Mouse (Mus musculus) G1E (cell line): ENCODE measurements around the gene Fam227a. TPM values are rescaled to one million over a fixed set of nuclear protein-coding genes. Genes with fewer than 3 reads are reported as not detected.

ENCODE experiments used
- ATAC-seq: 2 replicates; pipeline ENCODE4 v1.8.0; 2016; ENCODE audit warnings: mild to moderate bottlenecking; ENCODE audit not compliant: insufficient number of reproducible peaks, poor library complexity, low FRiP score, severe bottlenecking; ENCODE audit errors: extremely low read depth
- DNase-seq: peaks from one replicate; pipeline ENCODE4 v3.0.0; 2012; ENCODE audit warnings: low spot score
- H3K27me3 ChIP-seq: 2 replicates; pipeline ENCODE4 v1.6.1; 2012; ENCODE audit warnings: mild to moderate bottlenecking, low read length, inconsistent platforms; ENCODE audit not compliant: insufficient read depth
- H3K36me3 ChIP-seq: replicated peaks from 2 replicates; pipeline ENCODE3; 2012; ENCODE audit warnings: mild to moderate bottlenecking, inconsistent platforms
- H3K4me1 ChIP-seq: 2 replicates; pipeline ENCODE4 v1.6.1; 2012; ENCODE audit warnings: low read depth, low read length, inconsistent platforms, mixed read lengths; ENCODE audit not compliant: insufficient read depth
- H3K4me3 ChIP-seq: 2 replicates; pipeline ENCODE4 v1.5.1; 2012; ENCODE audit warnings: low read depth, mild to moderate bottlenecking, inconsistent platforms, low read length, moderate library complexity, mixed read lengths
- H3K9me3 ChIP-seq: replicated peaks from 2 replicates; pipeline ENCODE4 v1.6.1; 2012; ENCODE audit warnings: inconsistent platforms
- CTCF ChIP-seq: IDR thresholded peaks from 2 replicates; pipeline ENCODE4 v1.5.1; 2012; ENCODE audit warnings: low read depth, low read length, inconsistent platforms, mixed read lengths
- GATA1 ChIP-seq: IDR thresholded peaks from 2 replicates; pipeline ENCODE4 v1.6.1; 2012; ENCODE audit warnings: borderline replicate concordance, low read length, inconsistent platforms, mixed read lengths
- GATA2 ChIP-seq: IDR thresholded peaks from 2 replicates; pipeline ENCODE4 v1.6.1; 2012; ENCODE audit warnings: low read depth, low read length, inconsistent platforms, borderline replicate concordance
- POLR2AphosphoS5 ChIP-seq: IDR thresholded peaks from 2 replicates; pipeline ENCODE4 v1.6.1; 2012; ENCODE audit warnings: low read depth, low read length, inconsistent platforms; ENCODE audit not compliant: insufficient replicate concordance
- TAL1 ChIP-seq: conservative IDR thresholded peaks from 2 replicates; pipeline ENCODE4 v1.6.1; 2012; ENCODE audit warnings: low read depth, low read length, inconsistent platforms, mixed read lengths
- polyA plus RNA-seq: library from polyadenylated mRNA; stranded (reverse); fragments of >175 nt; gene quantifications from 2 replicates; pipeline ENCODE4 v1.2.3, GENCODE M21; 2012
- total RNA-seq, 2 experiments: library from RNA; stranded (forward) in 1 of 2; stranded (reverse) in 1 of 2; fragments of 200-1000 nt in 1 of 2; fragments of >200 nt in 1 of 2; fragmentation: Nextera tagmentation in 1 of 2; gene quantifications; 2 replicates each; pipeline ENCODE4 v1.2.3; 2014 to 2017

The Fam227a gene
- total and polyA plus RNA-seq, 3 experiments = 0.11 to 2.1 (median 0.90) TPM

- H3K36me3 ChIP-seq = no peaks in the 10 kb centered on the region
- no peak overlapping the region for H3K4me3 ChIP-seq
- H3K9me3 ChIP-seq = no peaks in the 10 kb centered on the region
- H3K27me3 ChIP-seq = peaks cover 3% of the 10 kb centered on the region; the same call in 1 of the 2 replicates
- no peaks in the 10 kb centered on the region for H3K4me1 ChIP-seq
- DNase-seq (no peak), ATAC-seq (no peak)
- TF ChIP-seq CTCF (no peak), GATA2 (no peak), POLR2AphosphoS5 (no peak), TAL1 (no peak), GATA1 (no peak)
Observed at GRCm38 (mm10) chr15:79577671-79578426, 80.9 kb downstream of the Fam227a start.

GRCm38 (mm10) chr15:79576947-79577346 lies 81.8 kb downstream of the Fam227a start:
- Histone ChIP-seq H3K36me3 (no peaks in the 10 kb centered on the region), H3K4me3 (no peak overlapping the region)

GRCm38 (mm10) chr15:79575543-79576222 lies 83.1 kb downstream of the Fam227a start:
- no peaks in the 10 kb centered on the region for H3K36me3 ChIP-seq

More at GRCm38 (mm10) chr15:79576947-79577346, 81.8 kb downstream of the Fam227a start:
- DNase-seq (no peak), ATAC-seq (no peak)
- H3K9me3 ChIP-seq = no peaks in the 10 kb centered on the region
- peaks cover 3% of the 10 kb centered on the region for H3K27me3 ChIP-seq
- H3K4me1 ChIP-seq = no peaks in the 10 kb centered on the region
- no peak for TF ChIP-seq GATA2
- no peak for TF ChIP-seq POLR2AphosphoS5
- no peak for TF ChIP-seq CTCF
- no peak for TF ChIP-seq GATA1
- TF ChIP-seq TAL1 = no peak

GRCm38 (mm10) chr15:79562417-79562816 lies 96.3 kb downstream of the Fam227a start:
- Histone ChIP-seq H3K4me3 (no peak overlapping the region), H3K4me1 (no peaks in the 10 kb centered on the region), H3K27me3 (peaks cover 31% of the 10 kb centered on the region), H3K36me3 (no peaks in the 10 kb centered on the region), H3K9me3 (no peaks in the 10 kb centered on the region)
- no peak for ATAC-seq
- no peak for DNase-seq
- no peak for TF ChIP-seq CTCF
- no peak for TF ChIP-seq TAL1
- TF ChIP-seq GATA1 = no peak
- TF ChIP-seq GATA2 = no peak
- TF ChIP-seq POLR2AphosphoS5 = no peak

More at GRCm38 (mm10) chr15:79575543-79576222, 83.1 kb downstream of the Fam227a start:
- no peak overlapping the region for H3K4me3 ChIP-seq
- no peak for DNase-seq
- H3K27me3 ChIP-seq = peaks cover 3% of the 10 kb centered on the region
- ATAC-seq = no peak
- no peaks in the 10 kb centered on the region for H3K4me1 ChIP-seq
- H3K9me3 ChIP-seq = no peaks in the 10 kb centered on the region
- TF ChIP-seq TAL1 = no peak
- no peak for TF ChIP-seq POLR2AphosphoS5
- TF ChIP-seq GATA2 = no peak
- no peak for TF ChIP-seq CTCF
- no peak for TF ChIP-seq GATA1

GRCm38 (mm10) chr15:79559649-79560048 lies 99.1 kb downstream of the Fam227a start:
- DNase-seq = no peak
- H3K36me3 ChIP-seq = no peaks in the 10 kb centered on the region
- H3K27me3 ChIP-seq = peaks cover 35% of the 10 kb centered on the region
- TF ChIP-seq TAL1 (no peak), POLR2AphosphoS5 (no peak), CTCF (no peak), GATA2 (no peak), GATA1 (no peak)
- no peaks in the 10 kb centered on the region for H3K9me3 ChIP-seq
- H3K4me3 ChIP-seq = no peak overlapping the region
- ATAC-seq = no peak
- H3K4me1 ChIP-seq = no peaks in the 10 kb centered on the region

Other genes starting within 250 kb of the Fam227a start
- not detected in 2 replicates for gene Csnk1e, start 203.4 kb downstream of the Fam227a start, total RNA-seq (2014; fragmentation: Nextera tagmentation)
- 0.35 and 0.44 TPM in 2 replicates for gene Csnk1e, start 203.4 kb downstream of the Fam227a start, total RNA-seq (2017)
- not detected in 2 replicates for gene Csnk1e, start 203.4 kb downstream of the Fam227a start, polyA plus RNA-seq
- gene Kcnj4, start 153.7 kb downstream of the Fam227a start, total RNA-seq (2014; fragmentation: Nextera tagmentation) = not detected in 2 replicates
- gene Kcnj4, start 153.7 kb downstream of the Fam227a start, total RNA-seq (2017) = 0.05 TPM in 1 of 2 replicates, not detected in the other
- gene Kcnj4, start 153.7 kb downstream of the Fam227a start, polyA plus RNA-seq = not detected in 2 replicates
- not detected in 2 replicates for gene Kdelr3, start 142.5 kb downstream of the Fam227a start, total RNA-seq (2014; fragmentation: Nextera tagmentation)
- 0.05 TPM in 1 of 2 replicates, not detected in the other for gene Kdelr3, start 142.5 kb downstream of the Fam227a start, total RNA-seq (2017)
- gene Kdelr3, start 142.5 kb downstream of the Fam227a start, polyA plus RNA-seq = not detected in 2 replicates
- 238 and 294 TPM in 2 replicates for gene Ddx17, start 112.2 kb downstream of the Fam227a start, total RNA-seq (2014; fragmentation: Nextera tagmentation)
- gene Ddx17, start 112.2 kb downstream of the Fam227a start, total RNA-seq (2017) = 191 and 220 TPM in 2 replicates
- gene Ddx17, start 112.2 kb downstream of the Fam227a start, polyA plus RNA-seq = 54.2 and 61.0 TPM in 2 replicates
- gene Dmc1, start 53.8 kb downstream of the Fam227a start, total RNA-seq (2014; fragmentation: Nextera tagmentation) = not detected in 2 replicates
- 0.29 TPM in 1 of 2 replicates, not detected in the other for gene Dmc1, start 53.8 kb downstream of the Fam227a start, total RNA-seq (2017)
- gene Dmc1, start 53.8 kb downstream of the Fam227a start, polyA plus RNA-seq = not detected in 2 replicates
- gene Cby1, start 243 bp upstream of the Fam227a start, total RNA-seq (2014; fragmentation: Nextera tagmentation) = 9.9 and 18.5 TPM in 2 replicates
- 44.7 and 54.5 TPM in 2 replicates for gene Cby1, start 243 bp upstream of the Fam227a start, total RNA-seq (2017)
- gene Cby1, start 243 bp upstream of the Fam227a start, polyA plus RNA-seq = 98.0 and 113 TPM in 2 replicates
- gene Tomm22, start 11.9 kb upstream of the Fam227a start, total RNA-seq (2014; fragmentation: Nextera tagmentation) = 116 and 133 TPM in 2 replicates
- gene Tomm22, start 11.9 kb upstream of the Fam227a start, total RNA-seq (2017) = 144 and 169 TPM in 2 replicates
- 103 and 140 TPM in 2 replicates for gene Tomm22, start 11.9 kb upstream of the Fam227a start, polyA plus RNA-seq
- gene Josd1, start 29.0 kb upstream of the Fam227a start, total RNA-seq (2014; fragmentation: Nextera tagmentation) = 19.1 and 23.3 TPM in 2 replicates
- gene Josd1, start 29.0 kb upstream of the Fam227a start, total RNA-seq (2017) = 21.6 and 21.9 TPM in 2 replicates
- gene Josd1, start 29.0 kb upstream of the Fam227a start, polyA plus RNA-seq = 16.7 and 22.6 TPM in 2 replicates
- gene Gtpbp1, start 31.9 kb upstream of the Fam227a start, total RNA-seq (2014; fragmentation: Nextera tagmentation) = 63.7 and 74.7 TPM in 2 replicates
- gene Gtpbp1, start 31.9 kb upstream of the Fam227a start, total RNA-seq (2017) = 54.8 and 58.6 TPM in 2 replicates
- gene Gtpbp1, start 31.9 kb upstream of the Fam227a start, polyA plus RNA-seq = 108 and 116 TPM in 2 replicates
- gene Sun2, start 83.6 kb upstream of the Fam227a start, total RNA-seq (2014; fragmentation: Nextera tagmentation) = 16.2 and 33.3 TPM in 2 replicates
- gene Sun2, start 83.6 kb upstream of the Fam227a start, total RNA-seq (2017) = 24.2 and 24.4 TPM in 2 replicates
- gene Sun2, start 83.6 kb upstream of the Fam227a start, polyA plus RNA-seq = 30.1 and 32.3 TPM in 2 replicates
- gene Dnal4, start 118.9 kb upstream of the Fam227a start, total RNA-seq (2014; fragmentation: Nextera tagmentation) = 15.2 and 19.5 TPM in 2 replicates
- gene Dnal4, start 118.9 kb upstream of the Fam227a start, total RNA-seq (2017) = 13.1 and 13.9 TPM in 2 replicates
- 25.7 and 29.7 TPM in 2 replicates for gene Dnal4, start 118.9 kb upstream of the Fam227a start, polyA plus RNA-seq
- not detected in 2 replicates for gene Nptxr, start 145.8 kb upstream of the Fam227a start, total RNA-seq (2014; fragmentation: Nextera tagmentation)
- under 0.01 and 0.05 TPM in 2 replicates for gene Nptxr, start 145.8 kb upstream of the Fam227a start, total RNA-seq (2017)
- gene Nptxr, start 145.8 kb upstream of the Fam227a start, polyA plus RNA-seq = 0.01 and 0.03 TPM in 2 replicates
- gene Npcd, start 175.3 kb upstream of the Fam227a start, total RNA-seq (2014; fragmentation: Nextera tagmentation) = not detected in 2 replicates
- not detected in 2 replicates for gene Npcd, start 175.3 kb upstream of the Fam227a start, total RNA-seq (2017)
- not detected in 2 replicates for gene Npcd, start 175.3 kb upstream of the Fam227a start, polyA plus RNA-seq
- gene Cbx6, start 175.7 kb upstream of the Fam227a start, total RNA-seq (2014; fragmentation: Nextera tagmentation) = 0.73 and 5.9 TPM in 2 replicates
- gene Cbx6, start 175.7 kb upstream of the Fam227a start, total RNA-seq (2017) = 1.4 and 1.6 TPM in 2 replicates
- gene Cbx6, start 175.7 kb upstream of the Fam227a start, polyA plus RNA-seq = 6.1 and 8.7 TPM in 2 replicates
- gene Apobec3, start 232.7 kb upstream of the Fam227a start, total RNA-seq (2014; fragmentation: Nextera tagmentation) = 33.7 and 97.1 TPM in 2 replicates
- 27.2 and 39.8 TPM in 2 replicates for gene Apobec3, start 232.7 kb upstream of the Fam227a start, total RNA-seq (2017)
- 1.1 and 2.6 TPM in 2 replicates for gene Apobec3, start 232.7 kb upstream of the Fam227a start, polyA plus RNA-seq